Mouse (Mus musculus) T-helper 17 cell (primary cell): ENCODE results near the gene Pilra.
"Not testable (repeated sequence)": the region's sequence is repeated elsewhere in the genome, so short reads cannot be mapped to it uniquely, and the experiment has no call there.

Experiments used
- in situ Hi-C, 2 experiments: fragments of 300-600 bp; cut with MboI, MseI; formaldehyde crosslinking; loops; 1 replicate in 1 of 2; 2 replicates in 1 of 2; pipeline ENCODE4 v1.15.1; 2025; ENCODE audit warnings: high pct_unique_total_duplicates in 2 of 2

Gene Pilra

GRCm38 (mm10) chr5:137835966-137836520 is at the start of gene Pilra:
TSS of gene Pilra (minus strand) at chr5:137836281.
- in situ Hi-C loops = not testable (repeated sequence)

- in situ Hi-C loops = no loop called here
Measured at GRCm38 (mm10) chr5:137883345-137883744, 47.3 kb upstream of the Pilra start.

- in situ Hi-C loops = no loop called here
Measured at GRCm38 (mm10) chr5:137882922-137883321, 46.8 kb upstream of the Pilra start.

- in situ Hi-C loops = loop anchor here (5.0 to 10.0 kb wide), 2 partner anchors 71 to 83 kb away; no protein-coding TSS in a partner anchor
Measured at GRCm38 (mm10) chr5:137877860-137878259, 41.8 kb upstream of the Pilra start.

- in situ Hi-C loops = loop anchor here (5.0 to 10.0 kb wide), 2 partner anchors 68 to 80 kb away; no protein-coding TSS in a partner anchor
Measured at GRCm38 (mm10) chr5:137875054-137875453, 39.0 kb upstream of the Pilra start.

GRCm38 (mm10) chr5:137872381-137872702 is 36.3 kb upstream of the Pilra start:
- in situ Hi-C loops = loop anchor here in 1 of 2 experiments (10.0 kb wide), 1 partner anchor 78 kb away; no protein-coding TSS in a partner anchor

GRCm38 (mm10) chr5:137871644-137872380 is 35.7 kb upstream of the Pilra start, which contains the start of gene Pilrb2:
TSS of gene Pilrb2 (minus strand) at chr5:137871815.
- in situ Hi-C loops = loop anchor here in 1 of 2 experiments (10.0 kb wide), 1 partner anchor 77 kb away; no protein-coding TSS in a partner anchor

GRCm38 (mm10) chr5:137868600-137868999 is 32.5 kb upstream of the Pilra start:
- in situ Hi-C loops = not testable (repeated sequence)

GRCm38 (mm10) chr5:137864008-137864407 is 27.9 kb upstream of the Pilra start:
- in situ Hi-C loops = not testable (repeated sequence)

- in situ Hi-C loops = not testable (repeated sequence)
Measured at GRCm38 (mm10) chr5:137857960-137858710, 22.1 kb upstream of the Pilra start, which contains the start of gene Pilrb1. TSS of gene Pilrb1 (minus strand) at chr5:137858106.

GRCm38 (mm10) chr5:137856870-137857269 is 20.8 kb upstream of the Pilra start:
- in situ Hi-C loops = not testable (repeated sequence)

GRCm38 (mm10) chr5:137854907-137855306 is 18.8 kb upstream of the Pilra start:
- in situ Hi-C loops = not testable (repeated sequence)

- in situ Hi-C loops = not testable (repeated sequence)
Measured at GRCm38 (mm10) chr5:137850313-137850712, 14.2 kb upstream of the Pilra start.

- in situ Hi-C loops = not testable (repeated sequence)
Measured at GRCm38 (mm10) chr5:137837110-137837509, 1.0 kb upstream of the Pilra start.

- in situ Hi-C loops = no loop called here
Measured at GRCm38 (mm10) chr5:137836611-137837010, 530 bp upstream of the Pilra start.

- in situ Hi-C loops = no loop called here
Measured at GRCm38 (mm10) chr5:137833500-137833899, 2.6 kb downstream of the Pilra start.

- in situ Hi-C loops = no loop called here
Measured at GRCm38 (mm10) chr5:137831506-137831905, 4.6 kb downstream of the Pilra start.

- in situ Hi-C loops = no loop called here
Measured at GRCm38 (mm10) chr5:137831106-137831505, 5.0 kb downstream of the Pilra start.

GRCm38 (mm10) chr5:137830238-137830637 is 5.8 kb downstream of the Pilra start:
- in situ Hi-C loops = no loop called here

- in situ Hi-C loops = no loop called here
Measured at GRCm38 (mm10) chr5:137828694-137829093, 7.4 kb downstream of the Pilra start.

GRCm38 (mm10) chr5:137826421-137826820 is 9.7 kb downstream of the Pilra start:
- in situ Hi-C loops = no loop called here

GRCm38 (mm10) chr5:137825971-137826370 is 10.1 kb downstream of the Pilra start:
- in situ Hi-C loops = no loop called here
